Mouse (Mus musculus) layer of hippocampus, postnatal 25 days (tissue): ENCODE measurements around the gene Unc13b. TPM values are rescaled to one million over a fixed set of nuclear protein-coding genes. Genes with fewer than 3 reads are reported as not detected.

Experiments used
- DNase-seq, 2 experiments: peaks; one replicate each; pipeline ENCODE4 v3.0.0; 2022; ENCODE audit warnings: mixed read lengths in 2 of 2, low spot score in 1 of 2; ENCODE audit errors: extremely low spot score in 1 of 2
- total RNA-seq, 2 experiments: library from RNA; stranded (reverse); gene quantifications; 2 replicates each; pipeline ENCODE4 v1.2.3; 2021

Gene Unc13b
- 10 to 100 TPM; 32.7 to 49.6 TPM for total RNA-seq

GRCm38 (mm10) chr4:43058753-43059654 lies at the start of gene Unc13b:
Gene Unc13b (plus strand): TSS chr4:43058953.
- DNase-seq: peak; percentile 83 to 84

- DNase-seq: peak; percentile 70 to 77
These were observed 48.4 kb upstream of the Unc13b start, which contains the start of gene Fancg for GRCm38 (mm10) chr4:43010161-43011038. Gene Fancg (minus strand): TSS chr4:43010506.

- no peak for DNase-seq
These were observed 46.7 kb upstream of the Unc13b start for GRCm38 (mm10) chr4:43012091-43012490.

- DNase-seq: no peak
These were observed 40.6 kb upstream of the Unc13b start for GRCm38 (mm10) chr4:43018156-43018555.

GRCm38 (mm10) chr4:43019176-43019575 lies 39.6 kb upstream of the Unc13b start:
- no peak for DNase-seq

GRCm38 (mm10) chr4:43019641-43020465 lies 38.9 kb upstream of the Unc13b start:
- DNase-seq: no peak

- DNase-seq: no peak
These were observed 37.9 kb upstream of the Unc13b start for GRCm38 (mm10) chr4:43020876-43021275.

GRCm38 (mm10) chr4:43021341-43021740 lies 37.4 kb upstream of the Unc13b start:
- no peak for DNase-seq

- DNase-seq: no peak
These were observed 34.1 kb upstream of the Unc13b start for GRCm38 (mm10) chr4:43024673-43025072.

GRCm38 (mm10) chr4:43025084-43025960 lies 33.4 kb upstream of the Unc13b start, which contains the start of gene Pigo:
Gene Pigo (minus strand): TSS chr4:43025819.
- peak; percentile 93 to 95 for DNase-seq

GRCm38 (mm10) chr4:43029121-43029520 lies 29.6 kb upstream of the Unc13b start:
- no peak for DNase-seq

- no peak for DNase-seq
These were observed 29.0 kb upstream of the Unc13b start for GRCm38 (mm10) chr4:43029749-43030148.

GRCm38 (mm10) chr4:43030352-43030751 lies 28.4 kb upstream of the Unc13b start:
- no peak for DNase-seq

- DNase-seq: no peak
These were observed 27.9 kb upstream of the Unc13b start for GRCm38 (mm10) chr4:43030780-43031230.

- peak; percentile 77 to 82 for DNase-seq
These were observed 27.3 kb upstream of the Unc13b start, which contains the start of gene Stoml2 for GRCm38 (mm10) chr4:43031237-43031995. Gene Stoml2 (minus strand): TSS chr4:43031710.

GRCm38 (mm10) chr4:43032501-43032900 lies 26.3 kb upstream of the Unc13b start:
- DNase-seq: no peak

GRCm38 (mm10) chr4:43033481-43033880 lies 25.3 kb upstream of the Unc13b start:
- no peak for DNase-seq

GRCm38 (mm10) chr4:43035851-43036250 lies 22.9 kb upstream of the Unc13b start:
- DNase-seq: no peak
